Mouse (Mus musculus) intestine, postnatal 0 days (tissue): ENCODE results near the gene Jag2. TPM values are rescaled to one million over a fixed set of nuclear protein-coding genes. Genes with fewer than 3 reads are reported as not detected.

Source experiments
- ATAC-seq: fragments of 200-750 bp; cut with Nextera tagmentation; 2 replicates; pipeline ENCODE4 v1.8.0; 2017; ENCODE audit warnings: mild to moderate bottlenecking, moderate TSS enrichment, moderate library complexity
- H3K27ac ChIP-seq: fragments of 300-500 bp; sonication (generic); 2 replicates; pipeline ENCODE4 v1.5.1; 2014; ENCODE audit warnings: mild to moderate bottlenecking, low read depth, low read length, moderate library complexity
- H3K27me3 ChIP-seq: fragments of 300-500 bp; sonication (generic); replicated peaks from 2 replicates; pipeline ENCODE4 v1.6.1; 2014; ENCODE audit warnings: low read length, mixed read lengths; ENCODE audit not compliant: control insufficient read depth, insufficient read depth
- H3K36me3 ChIP-seq: fragments of 300-500 bp; sonication (generic); 2 replicates; pipeline ENCODE4 v1.6.1; 2014; ENCODE audit warnings: mild to moderate bottlenecking, moderate library complexity; ENCODE audit not compliant: control insufficient read depth, insufficient read depth
- H3K4me1 ChIP-seq: fragments of 300-500 bp; sonication (generic); replicated peaks from 2 replicates; pipeline ENCODE4 v1.6.1; 2014; ENCODE audit warnings: antibody characterized with exemption, low read length, mixed read lengths; ENCODE audit not compliant: control insufficient read depth, insufficient read depth
- H3K4me2 ChIP-seq: fragments of 300-500 bp; sonication (generic); replicated peaks from 2 replicates; pipeline ENCODE4 v1.6.1; 2014; ENCODE audit warnings: low read depth, mild to moderate bottlenecking, moderate library complexity
- H3K4me3 ChIP-seq: fragments of 300-500 bp; sonication (generic); 2 replicates; pipeline ENCODE4 v1.5.1; 2014; ENCODE audit warnings: low read depth, low read length
- H3K9ac ChIP-seq: fragments of 300-500 bp; sonication (generic); 2 replicates; pipeline ENCODE4 v1.6.1; 2014; ENCODE audit warnings: mild to moderate bottlenecking, low read depth, low read length
- H3K9me3 ChIP-seq: fragments of 300-500 bp; sonication (generic); 2 replicates; pipeline ENCODE4 v1.6.1; 2016; ENCODE audit warnings: mixed run types; ENCODE audit not compliant: control insufficient read depth
- CTCF ChIP-seq: sonication (generic); IDR thresholded peaks from 2 replicates; pipeline ENCODE4 v1.5.1; 2016; ENCODE audit warnings: low read depth, mild to moderate bottlenecking, control low read depth, antibody characterized with exemption, moderate library complexity
- WGBS: fragments of 180-500 bp; shearing (Covaris S2); extraction: QIAGEN DNeasy Blood & Tissue Kit; methylation state at CpG from one replicate; pipeline ENCODE4 v1.1.7; 2014; 5-methylcytosine and 5-hydroxymethylcytosine counted together
- polyA plus RNA-seq: library from polyadenylated mRNA; unstranded; fragments of >200 nt; fragmentation: Nextera tagmentation; extraction: Ambion mirVana; gene quantifications from 2 replicates; pipeline ENCODE4 v1.2.1, GENCODE M21; 2015

The Jag2 gene
- polyA plus RNA-seq, 1 experiment from 2014 or later, result 1.4 TPM

DNA sequence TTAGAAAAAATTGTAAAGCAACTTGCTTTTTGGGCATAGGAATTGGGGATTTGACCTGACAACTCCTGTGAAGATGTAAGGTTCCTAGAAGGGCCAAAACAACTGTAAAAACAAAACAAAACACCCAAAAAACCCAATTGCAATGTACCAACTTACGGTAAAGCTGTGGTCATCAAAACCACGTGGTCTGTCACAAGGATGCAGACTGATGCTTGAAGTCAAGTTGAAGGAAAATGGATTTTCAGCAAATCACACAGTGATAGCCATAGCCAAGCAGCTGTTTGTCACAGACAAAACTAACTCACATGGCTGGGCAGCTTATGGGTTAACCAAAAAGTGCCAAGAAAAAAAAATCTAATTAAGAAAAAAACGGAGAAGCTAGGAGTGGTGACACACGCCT lies 30.6 kb downstream of the Jag2 start:
- Histone ChIP-seq H3K4me2 (no peak overlapping the region), H3K36me3 (no peaks in the 10 kb centered on the region), H3K9ac (no peak overlapping the region), H3K27ac (no peak overlapping the region), H3K9me3 (no peaks in the 10 kb centered on the region), H3K27me3 (0 out of 2 replicates have a peak, but pooled peaks cover 4% of the 10 kb centered on the region), H3K4me1 (no peaks in the 10 kb centered on the region), H3K4me3 (no peak overlapping the region)
- no peak for TF ChIP-seq CTCF
- ATAC-seq, result no peak
- WGBS, result 67% methylated on average over 4 of the region's 4 CpGs

DNA sequence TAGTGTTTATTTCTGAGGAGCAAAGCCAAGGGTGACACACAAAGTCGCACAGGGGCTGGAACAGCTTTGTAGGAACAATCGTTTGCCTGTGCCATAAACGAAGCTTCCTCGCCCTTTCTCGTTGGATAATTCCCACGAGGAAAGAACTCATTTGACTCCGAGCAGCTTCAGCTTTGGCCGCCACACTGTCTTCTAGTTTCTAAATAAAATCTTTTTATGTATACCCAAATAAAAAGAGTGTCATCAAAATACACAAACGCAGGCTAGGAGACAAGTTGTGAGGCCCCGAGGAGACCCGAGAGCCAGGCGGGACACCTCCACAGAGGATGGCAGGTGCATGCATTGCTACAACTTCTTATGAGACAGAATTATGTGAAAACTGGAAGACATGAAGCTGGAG lies 31.2 kb downstream of the Jag2 start:
- TF ChIP-seq CTCF, result no peak
- Histone ChIP-seq H3K4me2 (no peak overlapping the region), H3K9me3 (no peaks in the 10 kb centered on the region), H3K4me1 (no peaks in the 10 kb centered on the region), H3K27ac (no peak overlapping the region), H3K27me3 (0 out of 2 replicates have a peak, but pooled peaks cover 4% of the 10 kb centered on the region), H3K4me3 (no peak overlapping the region), H3K9ac (no peak overlapping the region), H3K36me3 (no peaks in the 10 kb centered on the region)
- no peak for ATAC-seq
- WGBS, result 52% methylated on average over 12 of the region's 12 CpGs

DNA sequence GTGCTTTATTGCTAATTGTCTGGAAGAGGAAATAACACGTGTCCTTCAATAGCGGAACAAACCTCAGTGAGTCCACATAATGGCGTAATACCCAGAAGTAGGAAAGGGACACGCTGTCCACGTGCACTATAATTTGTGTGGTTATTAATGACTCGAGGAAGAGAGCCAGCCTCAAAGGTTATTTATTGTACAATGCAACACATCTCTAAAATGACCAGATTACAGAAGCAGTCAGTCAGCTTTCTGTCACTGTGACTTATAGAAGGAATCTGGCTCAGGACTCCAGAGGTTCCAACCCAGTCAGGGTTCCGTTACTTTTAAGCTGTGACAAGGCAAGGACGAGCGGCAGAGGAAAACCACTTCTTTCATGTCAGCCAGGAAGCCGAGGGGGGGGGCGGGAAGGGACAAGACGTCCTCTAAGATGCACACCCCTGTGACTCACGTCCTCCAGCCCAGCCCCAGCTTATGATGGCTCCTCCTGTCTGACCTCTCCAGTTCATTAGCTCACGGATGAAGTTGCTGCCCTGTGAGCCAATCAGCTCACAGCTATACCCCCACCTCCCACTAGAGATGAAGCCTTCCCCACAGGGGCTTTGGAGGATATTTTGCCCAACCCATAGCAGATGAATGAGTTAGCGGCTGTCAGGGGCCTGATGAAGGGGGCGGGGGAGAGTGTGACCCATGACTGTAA lies 31.9 kb downstream of the Jag2 start:
- no peaks in the 10 kb centered on the region for H3K9me3 ChIP-seq
- H3K36me3 ChIP-seq, result no peaks in the 10 kb centered on the region
- H3K27ac ChIP-seq, result no peak overlapping the region
- no peak overlapping the region for H3K4me3 ChIP-seq
- H3K4me2 ChIP-seq, result no peak overlapping the region; the same call in 1 of the 2 replicates
- 17% methylated on average over 16 of the region's 16 CpGs for WGBS
- H3K4me1 ChIP-seq, result no peaks in the 10 kb centered on the region
- TF ChIP-seq CTCF, result no peak
- peak; percentile 84 for ATAC-seq
- H3K9ac ChIP-seq, result no peak overlapping the region
- H3K27me3 ChIP-seq, result 0 out of 2 replicates have a peak, but pooled peaks cover 4% of the 10 kb centered on the region

DNA sequence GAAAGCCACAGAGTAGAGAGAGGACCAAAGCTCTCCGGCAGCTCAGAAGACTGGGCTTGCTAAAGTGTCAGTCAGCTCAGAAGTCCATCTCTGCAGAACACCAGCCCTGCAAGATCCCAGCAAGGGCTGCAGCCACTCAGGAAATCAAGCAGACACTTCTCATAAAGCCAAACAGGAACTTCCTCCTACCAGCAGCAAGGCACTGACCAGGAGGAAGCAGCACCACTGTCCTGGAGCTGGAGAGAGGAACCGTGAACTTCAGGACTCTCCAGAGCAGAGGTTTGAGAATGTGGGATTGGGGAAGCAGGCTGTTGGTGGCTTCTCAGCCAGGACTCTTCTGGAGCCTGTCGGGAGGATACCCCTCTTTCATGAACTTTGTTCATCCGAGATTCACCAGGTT lies 34.6 kb downstream of the Jag2 start:
- no peak for ATAC-seq
- no peak overlapping the region for H3K9ac ChIP-seq
- no peaks in the 10 kb centered on the region for H3K9me3 ChIP-seq
- H3K27me3 ChIP-seq, result 0 out of 2 replicates have a peak, but pooled peaks cover 4% of the 10 kb centered on the region
- no peaks in the 10 kb centered on the region for H3K36me3 ChIP-seq
- TF ChIP-seq CTCF, result no peak
- WGBS, result 54% methylated on average over 4 of the region's 4 CpGs
- no peak overlapping the region for H3K4me2 ChIP-seq
- H3K4me3 ChIP-seq, result no peak overlapping the region
- 0 out of 2 replicates have a peak overlapping the region, but pooled peaks have one; percentile 21 for H3K27ac ChIP-seq
- no peaks in the 10 kb centered on the region for H3K4me1 ChIP-seq

DNA sequence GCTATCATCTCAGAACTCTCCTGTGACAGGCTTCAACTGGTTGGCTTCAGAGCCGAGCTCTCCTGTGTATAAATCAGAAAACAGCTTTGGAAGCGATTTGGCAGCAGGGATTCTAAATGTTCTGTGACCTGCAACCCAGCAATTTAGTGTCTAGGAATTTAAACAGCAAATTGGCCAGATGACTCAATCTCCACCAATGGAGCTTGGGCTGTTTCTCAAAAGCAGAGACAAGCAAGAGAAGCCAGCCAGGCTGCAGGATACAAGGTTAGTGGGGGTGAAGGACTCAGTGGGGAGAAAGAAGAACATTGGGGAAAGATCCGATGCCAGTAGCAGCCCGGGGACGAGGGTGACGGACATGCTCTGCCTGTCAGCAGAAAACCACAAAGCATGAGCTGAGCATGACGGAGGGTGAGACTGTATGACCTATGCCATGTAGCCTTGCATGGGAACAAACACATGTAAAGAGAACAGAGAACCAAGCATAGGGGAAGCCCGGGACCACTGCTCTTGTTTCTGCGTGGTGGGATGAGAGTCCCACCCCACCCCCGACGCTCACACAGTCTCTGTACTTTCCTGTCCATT lies 35.2 kb downstream of the Jag2 start:
- WGBS, result 76% methylated on average over 11 of the region's 11 CpGs
- H3K4me2 ChIP-seq, result no peak overlapping the region

DNA sequence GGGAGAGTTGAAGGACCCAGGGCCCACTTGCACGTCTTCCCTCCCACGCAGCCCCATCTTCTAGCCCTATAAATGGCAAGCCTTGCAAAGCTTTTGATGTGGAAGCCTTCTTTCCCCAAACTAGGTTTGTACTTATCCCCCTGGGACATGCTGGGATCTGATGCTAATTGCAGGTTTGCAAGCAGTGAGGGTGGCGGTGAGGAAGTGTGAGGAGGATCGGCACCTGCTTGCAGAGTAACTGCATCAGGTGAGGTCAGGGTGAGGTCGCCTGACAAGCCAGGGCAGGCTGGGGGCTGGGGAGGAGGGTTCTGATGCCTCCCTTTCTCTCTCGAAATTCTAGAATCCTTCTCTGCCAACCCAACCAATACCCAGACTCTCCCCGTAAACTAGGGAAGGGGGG lies 44.1 kb downstream of the Jag2 start:
- 49% methylated on average over 7 of the region's 7 CpGs for WGBS
- Histone ChIP-seq H3K4me1 (no peaks in the 10 kb centered on the region), H3K27ac (no peak overlapping the region), H3K9me3 (no peaks in the 10 kb centered on the region), H3K9ac (no peak overlapping the region), H3K4me2 (no peak overlapping the region), H3K36me3 (no peaks in the 10 kb centered on the region), H3K27me3 (no peaks in the 10 kb centered on the region), H3K4me3 (no peak overlapping the region)
- ATAC-seq, result no peak
- no peak for TF ChIP-seq CTCF

More for the DNA sequence above, 35.2 kb downstream of the Jag2 start:
- Histone ChIP-seq H3K9me3 (no peaks in the 10 kb centered on the region), H3K4me3 (no peak overlapping the region), H3K27ac (no peak overlapping the region), H3K9ac (no peak overlapping the region), H3K36me3 (no peaks in the 10 kb centered on the region), H3K27me3 (0 out of 2 replicates have a peak, but pooled peaks cover 4% of the 10 kb centered on the region), H3K4me1 (no peaks in the 10 kb centered on the region)
- TF ChIP-seq CTCF, result no peak
- no peak for ATAC-seq
